Mouse (Mus musculus): ENCODE results near the gene Uhrf1. TPM values are rescaled to one million over a fixed set of nuclear protein-coding genes. Genes with fewer than 3 reads are reported as not detected.
"Not testable (repeated sequence)": the region's sequence is repeated elsewhere in the genome, so short reads cannot be mapped to it uniquely, and the experiment has no call there.

Gene Uhrf1
- 13.8 and 59.4 TPM in 2 replicates for polyA plus RNA-seq (2015; fragmentation: Nextera tagmentation; extraction: Ambion mirVana)

- WGBS, result under 1% methylated on average over 43 of the region's 43 CpGs
- no peaks in the 10 kb centered on the region for H3K36me3 ChIP-seq
- H3K4me2 ChIP-seq, result peak within 1 kb of the TSS; percentile 94
- H3K4me3 ChIP-seq (replicated peaks), result peak within 1 kb of the TSS; percentile 83
- peaks cover 4% of the 10 kb centered on the region; the same call in 1 of the 2 replicates for H3K27me3 ChIP-seq (replicated peaks)
- H3K9me3 ChIP-seq (replicated peaks), result no peaks in the 10 kb centered on the region
- H3K9ac ChIP-seq (replicated peaks), result peak within 1 kb of the TSS; percentile 61
- peaks cover 31% of the 10 kb centered on the region for H3K4me1 ChIP-seq
- ATAC-seq (ENCODE audit: low FRiP score), result peak; percentile 17
- peak within 1 kb of the TSS; percentile 41; the same call in 1 of the 2 replicates for H3K27ac ChIP-seq (replicated peaks)
These were observed at the start of gene Uhrf1 for GRCm38 (mm10) chr17:56303160-56303846. Gene Uhrf1 (plus strand): TSS chr17:56303321.

- H3K9ac ChIP-seq (replicated peaks), result no peak overlapping the region
- 78% methylated on average over 4 of the region's 4 CpGs for WGBS
These were observed 48.4 kb upstream of the Uhrf1 start for GRCm38 (mm10) chr17:56254695-56255094.

GRCm38 (mm10) chr17:56255429-56255828, 47.7 kb upstream of the Uhrf1 start:
- WGBS, result 16% methylated on average over 9 of the region's 9 CpGs
- no peaks in the 10 kb centered on the region for H3K27me3 ChIP-seq (replicated peaks)
- no peaks in the 10 kb centered on the region for H3K9me3 ChIP-seq (replicated peaks)
- peak; percentile 35; the same call in 1 of the 2 replicates for ATAC-seq (ENCODE audit: low FRiP score)
- peaks cover 20% of the 10 kb centered on the region for H3K36me3 ChIP-seq
- H3K9ac ChIP-seq (replicated peaks), result peak overlapping the region; percentile 36; the same call in 1 of the 2 replicates
- peak overlapping the region; percentile 65 for H3K4me3 ChIP-seq (replicated peaks)
- H3K4me2 ChIP-seq, result peak overlapping the region; percentile 92
- H3K4me1 ChIP-seq, result peaks cover 56% of the 10 kb centered on the region
- peak overlapping the region; percentile 95 for H3K27ac ChIP-seq (replicated peaks)

More at GRCm38 (mm10) chr17:56254695-56255094, 48.4 kb upstream of the Uhrf1 start:
- Histone ChIP-seq H3K36me3 (peaks cover 14% of the 10 kb centered on the region), H3K4me1 (peaks cover 51% of the 10 kb centered on the region), H3K9me3 (replicated peaks) (no peaks in the 10 kb centered on the region), H3K27ac (replicated peaks) (peak overlapping the region; percentile 95), H3K4me2 (peak overlapping the region; percentile 92; the same call in 1 of the 2 replicates), H3K4me3 (replicated peaks) (no peak overlapping the region), H3K27me3 (replicated peaks) (no peaks in the 10 kb centered on the region)
- no peak for ATAC-seq (ENCODE audit: low FRiP score)

GRCm38 (mm10) chr17:56255863-56256238, 47.3 kb upstream of the Uhrf1 start:
- peak; percentile 94 for ATAC-seq (ENCODE audit: low FRiP score)
- H3K36me3 ChIP-seq, result peaks cover 20% of the 10 kb centered on the region
- peak overlapping the region; percentile 58 for H3K9ac ChIP-seq (replicated peaks)
- H3K4me3 ChIP-seq (replicated peaks), result peak overlapping the region; percentile 65
- H3K4me2 ChIP-seq, result peak overlapping the region; percentile 92
- H3K9me3 ChIP-seq (replicated peaks), result no peaks in the 10 kb centered on the region
- H3K27ac ChIP-seq (replicated peaks), result peak overlapping the region; percentile 95
- H3K4me1 ChIP-seq, result peaks cover 56% of the 10 kb centered on the region
- H3K27me3 ChIP-seq (replicated peaks), result no peaks in the 10 kb centered on the region
- under 1% methylated on average over 32 of the region's 32 CpGs for WGBS

GRCm38 (mm10) chr17:56256239-56256881, 46.8 kb upstream of the Uhrf1 start, which contains the start of gene Fem1a:
Gene Fem1a (plus strand): TSS chr17:56256810.
- peaks cover 56% of the 10 kb centered on the region for H3K4me1 ChIP-seq
- peaks cover 24% of the 10 kb centered on the region for H3K36me3 ChIP-seq
- H3K9ac ChIP-seq (replicated peaks), result peak within 1 kb of the TSS; percentile 62
- peak; percentile 92 for ATAC-seq (ENCODE audit: low FRiP score)
- H3K4me3 ChIP-seq (replicated peaks), result peak within 1 kb of the TSS; percentile 65
- H3K27me3 ChIP-seq (replicated peaks), result no peaks in the 10 kb centered on the region
- peak within 1 kb of the TSS; percentile 95 for H3K27ac ChIP-seq (replicated peaks)
- no peaks in the 10 kb centered on the region for H3K9me3 ChIP-seq (replicated peaks)
- peak within 1 kb of the TSS; percentile 92 for H3K4me2 ChIP-seq
- under 1% methylated on average over 28 of the region's 28 CpGs for WGBS

- Histone ChIP-seq H3K4me2 (peak overlapping the region; percentile 92), H3K36me3 (peaks cover 34% of the 10 kb centered on the region), H3K9me3 (replicated peaks) (no peaks in the 10 kb centered on the region), H3K27me3 (replicated peaks) (no peaks in the 10 kb centered on the region), H3K27ac (replicated peaks) (peak overlapping the region; percentile 88), H3K4me1 (peaks cover 63% of the 10 kb centered on the region), H3K9ac (replicated peaks) (peak overlapping the region; percentile 62), H3K4me3 (replicated peaks) (peak overlapping the region; percentile 65)
- ATAC-seq (ENCODE audit: low FRiP score), result 0 out of 2 replicates have a peak, but pooled peaks have one; percentile 1
- 12% methylated on average over 54 of the region's 58 CpGs for WGBS
These were observed 45.8 kb upstream of the Uhrf1 start for GRCm38 (mm10) chr17:56257181-56257894.

GRCm38 (mm10) chr17:56258269-56258668, 44.9 kb upstream of the Uhrf1 start:
- Histone ChIP-seq H3K36me3 (peaks cover 44% of the 10 kb centered on the region), H3K4me2 (peak overlapping the region; percentile 92), H3K4me3 (replicated peaks) (peak overlapping the region; percentile 65; the same call in 1 of the 2 replicates), H3K4me1 (peaks cover 73% of the 10 kb centered on the region)
- not testable (repeated sequence) for H3K9me3 ChIP-seq (replicated peaks); H3K27me3 ChIP-seq (replicated peaks); ATAC-seq (ENCODE audit: low FRiP score); H3K27ac ChIP-seq (replicated peaks); H3K9ac ChIP-seq (replicated peaks)
- WGBS, result 96% methylated on average over 19 of the region's 19 CpGs

GRCm38 (mm10) chr17:56258812-56259211, 44.3 kb upstream of the Uhrf1 start:
- H3K4me2 ChIP-seq, result peak overlapping the region; percentile 92
- H3K36me3 ChIP-seq, result peaks cover 44% of the 10 kb centered on the region
- H3K4me1 ChIP-seq, result peaks cover 74% of the 10 kb centered on the region
- ATAC-seq (ENCODE audit: low FRiP score); H3K4me3 ChIP-seq (replicated peaks); H3K27ac ChIP-seq (replicated peaks); H3K27me3 ChIP-seq (replicated peaks); H3K9me3 ChIP-seq (replicated peaks): not testable (repeated sequence)
- H3K9ac ChIP-seq (replicated peaks), result peak overlapping the region; percentile 10; the same call in 1 of the 2 replicates
- 77% methylated on average over 2 of the region's 2 CpGs for WGBS

GRCm38 (mm10) chr17:56259301-56260037, 43.7 kb upstream of the Uhrf1 start:
- H3K9me3 ChIP-seq (replicated peaks), result no peaks in the 10 kb centered on the region
- H3K4me2 ChIP-seq, result peak overlapping the region; percentile 92
- H3K9ac ChIP-seq (replicated peaks), result peak overlapping the region; percentile 10; the same call in 1 of the 2 replicates
- H3K27ac ChIP-seq (replicated peaks), result no peak overlapping the region
- H3K27me3 ChIP-seq (replicated peaks), result no peaks in the 10 kb centered on the region
- 87% methylated on average over 10 of the region's 10 CpGs for WGBS
- ATAC-seq (ENCODE audit: low FRiP score), result no peak
- peaks cover 78% of the 10 kb centered on the region for H3K4me1 ChIP-seq
- H3K36me3 ChIP-seq, result peaks cover 44% of the 10 kb centered on the region
- H3K4me3 ChIP-seq (replicated peaks), result no peak overlapping the region

GRCm38 (mm10) chr17:56261166-56261565, 42.0 kb upstream of the Uhrf1 start:
- Histone ChIP-seq H3K27ac (replicated peaks) (no peak overlapping the region), H3K4me2 (peak overlapping the region; percentile 15; the same call in 1 of the 2 replicates), H3K9me3 (replicated peaks) (no peaks in the 10 kb centered on the region), H3K4me1 (peaks cover 72% of the 10 kb centered on the region), H3K36me3 (peaks cover 48% of the 10 kb centered on the region), H3K9ac (replicated peaks) (no peak overlapping the region; the same call in 1 of the 2 replicates), H3K27me3 (replicated peaks) (no peaks in the 10 kb centered on the region), H3K4me3 (replicated peaks) (no peak overlapping the region)
- no peak for ATAC-seq (ENCODE audit: low FRiP score)
- 73% methylated on average over 3 of the region's 3 CpGs for WGBS

All from neural tube, embryonic 15.5 days (tissue).